Mouse (Mus musculus) 3134 (cell line): ENCODE measurements around the gene 4930402H24Rik.

Experiments used
- DNase-seq: peaks from one replicate; pipeline ENCODE4 v3.0.0-alpha.2; 2011; ENCODE audit warnings: low spot score; ENCODE audit not compliant: insufficient read length; ENCODE audit errors: extremely low read depth

4930402H24Rik gene

GRCm38 (mm10) chr2:130816205-130816604, 90.0 kb downstream of the 4930402H24Rik start:
- no peak for DNase-seq

- DNase-seq = no peak
Measured at GRCm38 (mm10) chr2:130814492-130814891, 91.7 kb downstream of the 4930402H24Rik start.

GRCm38 (mm10) chr2:130813729-130814128, 92.5 kb downstream of the 4930402H24Rik start:
- no peak for DNase-seq

GRCm38 (mm10) chr2:130812487-130812886, 93.7 kb downstream of the 4930402H24Rik start:
- no peak for DNase-seq

DNA sequence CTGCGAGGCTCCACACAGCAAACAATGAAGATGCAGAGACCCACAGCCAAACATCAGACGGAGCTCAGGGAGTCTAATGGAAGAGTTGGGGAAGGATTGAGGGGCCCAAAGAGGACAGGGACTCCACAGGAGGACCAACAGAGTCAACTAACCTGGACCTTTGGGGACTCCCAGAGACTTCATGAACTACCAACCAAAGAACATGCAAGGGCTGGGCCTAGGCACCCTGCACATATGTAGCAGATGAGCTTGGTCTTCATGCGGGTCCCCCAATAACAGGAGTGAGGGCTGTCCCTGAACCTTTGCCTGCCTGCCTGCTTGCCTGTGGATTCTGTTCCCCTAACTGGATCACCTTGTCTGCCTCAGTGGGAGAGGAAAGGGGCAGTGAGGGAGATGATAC, 101.1 kb downstream of the 4930402H24Rik start:
- DNase-seq = no peak

DNA sequence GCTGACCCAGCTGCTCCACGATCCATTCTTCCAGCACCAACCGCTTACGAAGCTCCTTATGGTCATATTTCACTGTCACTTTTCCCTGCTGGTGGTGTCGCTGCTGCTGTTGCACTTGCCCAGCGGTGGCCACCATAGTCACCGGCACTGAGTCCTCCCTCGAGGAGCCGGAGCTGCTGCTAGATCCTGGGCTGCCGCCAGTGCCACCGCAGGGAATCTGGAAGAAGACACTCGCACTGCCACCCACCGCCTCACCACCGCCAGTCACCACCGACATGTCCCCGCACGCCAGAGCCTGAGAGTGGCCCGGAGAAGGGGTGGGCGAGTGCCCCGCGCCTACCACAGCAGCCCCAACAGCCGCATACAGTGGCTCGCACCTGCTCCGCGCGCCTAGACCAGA, 102.5 kb downstream of the 4930402H24Rik start:
- no peak for DNase-seq

- DNase-seq = no peak
Measured at GRCm38 (mm10) chr2:130795731-130796130, 110.5 kb downstream of the 4930402H24Rik start.

GRCm38 (mm10) chr2:130791722-130792121, 114.5 kb downstream of the 4930402H24Rik start:
- no peak for DNase-seq

DNA sequence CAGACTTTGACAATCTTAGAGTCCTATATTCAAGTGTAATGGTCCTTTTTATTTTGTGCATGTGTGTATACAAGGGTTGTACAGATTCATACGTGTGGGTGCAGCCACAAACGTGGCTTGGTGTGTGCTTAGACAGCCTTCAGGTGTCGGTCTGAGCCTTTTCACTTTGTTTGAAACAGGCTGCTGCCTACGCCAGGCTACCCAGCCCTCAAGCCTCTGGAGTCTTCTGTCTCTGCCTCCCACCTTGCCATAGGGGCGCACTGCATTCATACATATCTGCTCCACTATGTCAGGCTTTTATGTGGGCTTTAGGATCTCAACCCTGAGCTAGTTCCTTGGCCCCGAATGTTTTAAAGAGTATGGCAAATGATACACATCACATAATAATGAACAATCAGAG, 116.6 kb downstream of the 4930402H24Rik start:
- no peak for DNase-seq

DNA sequence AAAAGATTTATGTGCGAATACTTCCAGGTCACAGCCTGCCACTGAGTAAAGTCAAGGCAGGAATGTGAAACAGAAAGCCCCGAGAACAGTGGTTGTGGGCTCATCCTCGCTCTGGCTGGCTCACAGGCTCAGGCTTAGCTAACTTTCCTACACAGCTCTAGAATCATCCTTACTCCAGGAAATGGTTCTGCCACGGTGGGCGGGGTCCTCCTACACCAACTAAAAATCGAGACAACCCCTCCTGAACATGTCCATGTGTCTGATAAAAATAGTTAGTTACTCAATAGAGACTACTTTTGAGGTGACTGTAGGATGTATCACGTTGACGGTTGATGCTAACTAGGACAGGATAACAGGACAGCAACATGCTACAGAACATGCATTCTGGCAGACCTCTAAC, 117.2 kb downstream of the 4930402H24Rik start:
- no peak for DNase-seq

DNA sequence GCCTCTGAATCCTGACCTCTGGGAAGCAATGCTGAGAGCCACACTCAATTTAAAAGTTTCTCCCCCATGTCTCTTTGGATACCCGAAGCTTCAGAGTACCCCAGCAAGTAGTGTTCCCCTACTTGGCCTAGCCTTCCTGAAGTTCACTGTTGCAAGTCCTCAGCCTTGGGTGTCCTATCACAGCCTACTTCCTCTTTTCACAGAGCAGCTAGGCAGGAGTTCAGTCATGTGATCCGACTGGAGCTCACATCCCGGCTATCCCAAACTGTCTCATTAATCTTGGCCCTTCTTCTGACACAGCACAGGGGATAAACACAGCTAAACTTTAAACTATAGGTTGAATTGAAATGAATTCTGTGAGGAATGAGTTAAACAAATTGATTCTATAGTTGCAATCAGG, 121.3 kb downstream of the 4930402H24Rik start:
- no peak for DNase-seq

DNA sequence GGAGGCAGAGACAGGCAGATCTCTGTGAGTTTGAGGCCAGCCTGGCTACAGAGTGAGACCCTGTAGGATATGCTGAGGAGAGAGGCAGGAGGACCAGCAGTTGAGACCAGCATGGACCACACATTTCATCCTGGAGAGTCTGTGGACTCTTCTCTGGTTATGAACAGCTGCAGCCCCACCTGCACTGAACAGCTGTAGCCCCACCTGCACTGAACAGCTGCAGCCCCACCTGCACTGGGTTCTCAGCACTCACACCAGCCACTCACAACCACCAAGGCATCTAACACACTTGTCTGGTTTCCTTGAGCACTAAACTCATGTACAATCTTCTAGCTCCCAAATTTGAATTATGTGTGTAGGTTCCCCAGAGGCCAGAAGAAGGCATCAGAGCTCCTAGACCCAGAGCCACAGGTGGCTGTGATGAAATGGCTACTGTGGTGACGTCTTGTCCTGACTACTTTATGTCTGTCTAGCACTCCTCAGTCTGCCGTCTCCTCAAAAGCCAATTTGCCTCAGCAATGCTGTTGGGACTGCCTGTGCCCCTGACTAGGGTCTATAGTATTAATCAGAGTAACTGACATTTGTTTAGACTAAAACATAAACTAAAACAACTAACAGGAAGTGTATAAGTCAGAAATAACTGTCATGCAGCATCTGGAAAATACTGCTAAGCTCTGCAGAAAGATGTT, 125.4 kb downstream of the 4930402H24Rik start:
- no peak for DNase-seq

GRCm38 (mm10) chr2:130779935-130780334, 126.3 kb downstream of the 4930402H24Rik start:
- DNase-seq = no peak

GRCm38 (mm10) chr2:130776610-130777009, 129.6 kb downstream of the 4930402H24Rik start:
- DNase-seq = no peak

DNA sequence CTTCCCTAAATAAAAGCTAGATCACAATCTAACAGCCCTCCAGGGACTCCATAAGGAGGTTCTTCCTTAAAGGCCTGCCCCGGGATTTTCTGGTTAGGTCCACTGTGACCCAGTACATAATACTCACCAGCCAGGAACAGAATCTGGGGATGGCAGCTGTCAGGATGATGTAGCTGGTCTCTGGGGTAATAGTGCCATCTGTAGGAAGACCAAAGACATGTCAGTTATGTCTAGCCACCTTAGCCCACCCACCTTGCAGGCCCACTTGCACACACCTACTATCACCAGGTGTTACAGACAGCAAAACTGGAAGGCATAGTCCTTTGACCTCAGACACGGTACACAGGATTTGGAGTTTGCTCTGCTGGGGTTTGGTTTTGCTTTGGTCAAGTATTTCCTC, 138.7 kb downstream of the 4930402H24Rik start:
- DNase-seq = no peak

DNA sequence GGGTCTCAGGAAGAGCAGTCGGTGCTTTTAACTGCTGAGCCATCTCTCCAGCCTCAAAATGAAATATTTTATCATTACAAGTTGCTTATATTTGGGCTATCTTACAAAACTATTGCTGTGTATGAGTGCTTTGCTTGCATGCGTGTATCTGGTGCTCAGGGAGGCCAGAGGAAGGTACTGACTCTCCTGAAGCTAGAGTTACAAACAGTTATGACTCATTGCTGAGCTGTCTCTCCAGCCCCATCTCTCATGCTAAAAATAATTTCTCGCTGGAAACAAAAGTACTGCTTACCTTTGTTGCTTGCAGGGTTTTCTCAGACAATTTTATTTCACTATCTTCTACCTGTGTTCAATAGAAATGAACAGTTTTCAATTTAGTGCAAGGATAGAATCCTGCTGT, 140.8 kb downstream of the 4930402H24Rik start:
- DNase-seq = no peak

- DNase-seq = no peak
Measured at GRCm38 (mm10) chr2:130760876-130761275, 145.3 kb downstream of the 4930402H24Rik start.

DNA sequence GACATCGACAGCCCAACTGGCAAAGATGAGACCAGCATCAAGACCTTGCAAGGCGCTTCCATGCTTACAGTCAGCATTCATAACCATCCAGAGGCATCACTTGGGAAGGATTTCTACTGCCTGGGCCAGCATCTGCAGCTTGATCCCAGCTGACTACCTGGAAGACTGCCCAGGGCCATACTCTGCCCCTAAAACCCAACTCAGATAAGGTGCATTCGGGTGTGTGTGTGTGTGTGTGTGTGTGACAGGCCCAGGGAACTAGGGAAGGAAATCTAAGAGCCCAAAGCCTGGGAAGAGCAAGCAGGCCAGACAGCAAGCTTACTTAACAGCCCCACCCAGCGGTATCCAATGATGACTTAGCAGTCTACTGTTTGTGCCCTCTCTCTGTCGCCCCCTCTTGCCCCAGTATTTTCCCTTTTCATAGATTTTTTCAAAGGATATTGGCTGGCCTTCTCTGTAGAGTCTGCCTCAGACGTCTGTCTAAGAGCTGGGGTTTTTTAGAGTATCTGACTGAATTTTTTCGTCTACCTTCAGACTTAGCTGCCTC, 151.1 kb downstream of the 4930402H24Rik start:
- no peak for DNase-seq

DNA sequence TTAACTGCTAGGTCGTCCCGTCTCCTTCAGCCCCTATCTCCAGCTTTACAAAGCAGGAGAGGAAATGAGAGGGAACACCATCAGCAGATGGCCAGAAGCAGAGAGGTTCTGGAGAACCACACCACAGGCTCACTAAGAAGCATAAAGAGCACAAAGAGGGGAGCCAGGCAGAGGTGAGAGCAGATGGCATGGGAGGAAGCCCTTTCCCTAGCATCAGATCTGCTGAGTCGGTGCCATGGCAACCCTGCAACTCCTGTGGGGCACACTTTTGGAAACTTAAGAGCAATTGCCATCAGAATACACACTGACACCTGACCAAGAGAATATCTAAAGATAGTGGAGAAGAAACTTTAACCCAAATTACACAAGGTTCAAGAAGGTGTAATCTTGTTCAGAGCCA, 151.6 kb downstream of the 4930402H24Rik start:
- no peak for DNase-seq

GRCm38 (mm10) chr2:130750449-130750848, 155.8 kb downstream of the 4930402H24Rik start:
- no peak for DNase-seq

DNA sequence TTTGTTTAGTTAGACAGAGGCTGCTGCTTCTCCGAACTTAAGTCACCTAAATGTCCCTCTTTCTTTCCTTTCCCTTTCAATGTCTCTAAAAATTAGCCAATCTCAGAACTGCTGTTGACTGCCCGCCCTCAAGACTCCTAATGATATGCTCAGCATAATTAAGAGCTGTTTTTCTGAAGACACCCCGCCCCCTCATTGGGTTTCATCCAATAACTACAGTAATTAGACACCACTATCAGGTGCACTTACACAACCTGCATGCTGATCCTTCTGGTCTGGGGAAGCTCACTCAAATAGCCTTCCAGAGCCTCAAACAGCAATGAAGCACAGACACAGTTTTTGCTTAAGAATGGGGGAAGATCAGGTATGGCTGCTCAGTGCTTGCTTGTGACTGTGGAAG, 156.5 kb downstream of the 4930402H24Rik start:
- no peak for DNase-seq

GRCm38 (mm10) chr2:130743576-130743975, 162.6 kb downstream of the 4930402H24Rik start:
- DNase-seq = no peak

- no peak for DNase-seq
Measured at GRCm38 (mm10) chr2:130740096-130740495, 166.1 kb downstream of the 4930402H24Rik start.
